Mouse (Mus musculus) T-cell, adult 2 months (primary cell): ENCODE data around the gene Ntn4.

Experiments
- DNase-seq: peaks from one replicate; pipeline ENCODE4 v3.0.0; 2022; ENCODE audit warnings: low spot score

The Ntn4 gene

GRCm38 (mm10) chr10:93641821-93642746 lies 1.6 kb downstream of the Ntn4 start:
- peak; percentile 2 for DNase-seq

DNA sequence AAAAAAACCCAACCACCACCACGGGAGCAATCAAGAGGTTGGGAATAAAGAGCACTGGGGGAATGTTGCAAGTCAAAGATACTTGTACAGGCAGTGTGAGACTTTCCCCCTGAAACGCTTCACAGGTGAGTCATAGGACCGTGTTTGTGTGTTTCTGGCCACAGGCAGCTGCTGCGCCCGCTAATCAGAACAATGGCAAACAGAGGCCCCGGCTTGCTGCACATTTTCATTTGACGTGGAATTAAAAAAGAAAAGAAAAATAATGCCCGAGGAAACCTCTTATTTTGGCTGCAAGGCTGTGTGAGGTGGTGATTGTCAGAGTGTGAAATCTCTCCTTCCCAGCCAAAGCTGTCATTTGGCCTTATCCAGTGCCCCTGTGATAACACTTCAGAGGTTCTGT lies 2.4 kb downstream of the Ntn4 start:
- DNase-seq: no peak

DNA sequence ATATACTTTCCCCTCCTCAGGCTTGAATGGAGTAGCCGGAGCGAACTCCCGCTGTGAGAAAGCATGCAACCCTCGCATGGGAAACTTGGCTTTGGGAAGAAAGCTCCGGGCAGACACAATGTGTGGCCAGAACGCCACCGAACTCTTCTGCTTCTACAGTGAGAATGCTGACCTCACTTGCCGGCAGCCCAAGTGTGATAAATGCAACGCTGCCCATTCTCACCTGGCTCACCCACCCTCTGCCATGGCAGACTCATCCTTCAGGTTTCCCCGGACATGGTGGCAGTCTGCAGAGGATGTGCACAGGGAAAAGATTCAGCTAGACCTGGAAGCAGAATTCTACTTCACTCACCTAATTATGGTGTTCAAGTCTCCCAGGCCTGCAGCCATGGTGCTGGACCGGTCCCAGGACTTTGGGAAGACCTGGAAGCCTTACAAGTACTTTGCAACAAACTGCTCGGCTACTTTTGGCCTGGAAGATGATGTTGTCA lies 4.0 kb downstream of the Ntn4 start:
- DNase-seq: no peak

- no peak for DNase-seq
Observed at GRCm38 (mm10) chr10:93647655-93648561, 7.4 kb downstream of the Ntn4 start.

GRCm38 (mm10) chr10:93648598-93649102 lies 8.2 kb downstream of the Ntn4 start:
- DNase-seq: no peak

GRCm38 (mm10) chr10:93649127-93649526 lies 8.6 kb downstream of the Ntn4 start:
- DNase-seq: no peak

- no peak for DNase-seq
Observed at GRCm38 (mm10) chr10:93649600-93649999, 9.1 kb downstream of the Ntn4 start.

DNA sequence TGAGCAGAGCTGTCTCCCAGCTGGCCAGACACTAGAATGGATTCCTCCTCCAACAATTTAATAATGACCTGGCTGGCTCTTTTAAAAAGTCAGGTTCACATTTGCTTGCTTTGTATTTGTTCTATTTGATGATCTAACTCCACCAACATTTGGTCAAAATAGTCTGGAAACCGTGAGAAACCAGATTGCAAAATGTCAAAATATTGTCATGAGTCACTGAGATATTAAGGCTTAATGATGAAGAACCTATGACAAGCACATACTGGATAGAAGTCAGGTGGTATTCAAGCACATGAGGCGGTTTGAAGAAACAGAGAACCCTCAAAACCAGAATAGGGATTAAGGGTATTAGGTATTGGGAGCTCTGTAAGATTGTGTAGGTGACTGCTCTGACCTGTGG lies 12.8 kb downstream of the Ntn4 start:
- no peak for DNase-seq

- no peak for DNase-seq
Observed at GRCm38 (mm10) chr10:93655428-93655827, 14.9 kb downstream of the Ntn4 start.

GRCm38 (mm10) chr10:93659792-93660191 lies 19.3 kb downstream of the Ntn4 start:
- DNase-seq: no peak

GRCm38 (mm10) chr10:93661348-93661991 lies 21.0 kb downstream of the Ntn4 start:
- DNase-seq: no peak

- no peak for DNase-seq
Observed at GRCm38 (mm10) chr10:93662018-93662417, 21.5 kb downstream of the Ntn4 start.

- DNase-seq: no peak
Observed at GRCm38 (mm10) chr10:93666222-93666621, 25.7 kb downstream of the Ntn4 start.

DNA sequence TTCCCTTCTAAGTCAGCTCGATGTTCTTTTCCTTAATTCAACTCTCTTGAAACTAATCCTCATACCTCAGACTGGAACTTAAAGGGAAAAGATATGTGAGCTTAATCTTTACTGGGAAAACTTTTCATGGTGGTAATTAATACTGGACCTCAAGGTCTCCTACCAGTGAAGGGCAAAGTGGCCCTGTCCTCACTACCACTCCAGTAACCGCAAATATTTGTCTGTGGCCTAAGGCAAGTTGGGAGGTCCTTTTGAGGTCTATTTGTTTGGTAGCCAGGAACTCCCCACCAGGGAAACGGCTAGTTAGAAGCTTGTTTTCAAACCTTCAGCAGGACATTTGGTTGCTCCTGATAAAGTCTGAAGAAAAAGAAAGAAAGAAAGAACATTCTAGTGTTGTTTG lies 26.5 kb downstream of the Ntn4 start:
- DNase-seq: no peak

DNA sequence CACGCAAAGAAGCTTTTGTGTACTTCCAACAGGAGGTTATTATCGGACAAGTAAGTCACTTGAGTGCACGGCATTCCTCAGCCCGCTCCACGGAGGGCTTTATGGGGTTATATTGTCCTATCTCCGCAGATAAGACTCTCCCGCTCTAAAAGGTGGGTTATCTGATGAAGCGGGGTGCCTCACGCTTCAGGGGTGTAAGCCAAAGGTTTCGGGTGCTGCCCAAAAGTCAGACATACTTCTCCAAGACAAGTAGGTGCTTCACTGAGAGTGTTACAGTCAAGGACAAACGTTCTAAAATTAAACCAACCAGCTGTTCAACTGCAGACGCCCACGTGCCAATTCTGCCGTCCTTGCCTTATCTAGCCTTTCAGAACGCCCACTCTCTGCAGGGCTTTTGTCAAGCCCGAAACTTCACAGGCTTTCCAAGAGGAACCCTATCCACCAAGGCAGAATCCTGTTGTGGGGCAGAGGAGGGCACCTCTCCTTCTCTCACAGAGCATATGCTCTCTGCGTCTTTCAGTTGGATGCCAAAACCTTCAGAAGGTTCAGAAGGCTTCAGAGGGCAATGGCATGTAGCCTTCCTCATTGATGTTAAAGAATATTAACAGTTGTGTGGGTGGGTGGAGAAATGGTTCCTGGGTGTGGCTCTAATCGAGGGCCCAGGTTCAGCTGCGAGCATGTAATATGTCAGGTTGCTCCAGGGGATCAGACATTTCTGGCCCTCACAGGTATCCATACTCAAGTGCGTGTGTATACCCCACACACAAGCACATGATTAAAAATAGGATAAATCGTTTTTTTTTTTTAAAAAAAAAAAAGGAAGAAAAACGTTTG lies 32.4 kb downstream of the Ntn4 start:
- DNase-seq: no peak

GRCm38 (mm10) chr10:93679191-93680007 lies 38.9 kb downstream of the Ntn4 start:
- no peak for DNase-seq

GRCm38 (mm10) chr10:93680680-93681377 lies 40.3 kb downstream of the Ntn4 start:
- DNase-seq: no peak

- no peak for DNase-seq
Observed at GRCm38 (mm10) chr10:93682185-93682747, 41.8 kb downstream of the Ntn4 start.

GRCm38 (mm10) chr10:93683185-93683584 lies 42.7 kb downstream of the Ntn4 start:
- DNase-seq: no peak
